Mouse (Mus musculus): ENCODE measurements around the gene Tnnt2.

DNA sequence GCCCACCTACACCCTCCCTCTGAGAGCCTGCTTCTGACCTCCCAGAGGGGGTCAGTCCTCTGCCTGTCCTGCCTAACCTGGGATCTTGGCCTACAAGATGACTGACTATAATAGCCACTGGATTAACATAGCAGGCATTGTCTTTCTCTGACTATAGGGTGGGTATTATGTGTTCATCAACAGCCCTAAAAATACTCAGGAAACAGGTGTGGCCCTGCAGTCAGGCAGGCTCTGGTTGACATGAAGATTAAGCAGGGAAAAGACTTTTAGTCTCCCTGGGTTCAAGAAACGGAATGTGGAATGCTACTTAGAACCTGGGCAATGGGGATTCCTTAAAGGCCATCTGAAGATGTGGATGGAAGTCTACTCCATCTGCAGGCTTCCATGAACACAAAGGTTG lies 37.7 kb upstream of the Tnnt2 start:
- no peak for TF ChIP-seq CTCF (IDR thresholded peaks at IDR 0.05)
- no peak for TF ChIP-seq EP300 (IDR thresholded peaks at IDR 0.05; ENCODE audit: insufficient read depth, low read depth, low read length)

Measured in heart, adult 2 months (tissue).